Mouse (Mus musculus) erythroblast, adult 5-6 weeks (primary cell): ENCODE measurements around the gene Haus3. TPM values are rescaled to one million over a fixed set of nuclear protein-coding genes. Genes with fewer than 3 reads are reported as not detected.

Source experiments
- ATAC-seq: replicated peaks from 2 replicates; pipeline ENCODE4 v1.8.0; 2016; ENCODE audit warnings: moderate number of reproducible peaks, mild to moderate bottlenecking, moderate TSS enrichment, inconsistent platforms; ENCODE audit not compliant: poor library complexity, low FRiP score, severe bottlenecking
- total RNA-seq, 2 experiments: library from RNA; stranded (forward) in 1 of 2; stranded (reverse) in 1 of 2; fragments of 150-400 nt in 1 of 2; fragments of 200-764, 138-1000 nt in 1 of 2; gene quantifications; 2 replicates each; pipeline versions ENCODE4 v1.2.3 to v1.2.4; 2015 to 2017; ENCODE audit warnings: low replicate concordance in 2 of 2

Haus3 gene
- total RNA-seq, 2 experiments from 2014 or later: 44.4 to 45.2 TPM

DNA sequence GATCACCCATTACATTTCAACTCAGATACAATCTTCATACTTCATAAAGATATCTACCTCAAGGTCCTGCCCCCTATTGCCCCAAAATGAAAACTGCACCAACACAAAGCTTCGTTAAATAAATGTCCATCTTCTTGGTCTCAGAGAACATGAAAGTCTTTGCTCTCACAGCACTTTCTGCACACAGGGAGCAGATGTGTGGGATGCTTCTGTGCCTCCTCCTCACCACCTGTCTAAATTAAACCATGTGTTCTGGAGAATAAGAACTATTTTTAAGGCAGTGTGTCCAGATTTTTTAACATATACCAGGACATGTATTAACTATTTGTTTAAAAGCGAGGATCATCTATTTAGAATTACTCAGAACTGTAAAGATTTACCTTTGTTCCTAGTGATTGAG is 36.6 kb downstream of the Haus3 start:
- ATAC-seq: no peak

DNA sequence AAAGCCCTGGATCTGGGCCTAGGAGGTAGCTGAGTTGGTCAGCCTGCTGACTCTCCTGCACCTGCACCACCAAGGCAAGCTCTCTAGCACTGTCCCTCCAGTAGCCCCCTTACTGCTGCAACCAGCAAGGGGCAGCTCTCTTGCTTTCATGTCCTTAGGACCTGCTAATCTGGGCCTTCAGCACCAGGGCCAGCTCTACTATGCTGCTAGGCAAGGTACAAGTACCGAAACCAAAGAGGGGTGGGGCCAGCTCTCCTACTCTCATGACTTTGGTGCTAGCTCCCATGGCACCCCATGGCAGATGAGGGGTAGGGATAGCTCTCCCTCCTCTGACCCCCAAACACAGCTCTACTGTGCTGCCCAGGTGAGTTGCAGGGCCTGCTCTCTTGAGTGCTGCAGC is 45.2 kb downstream of the Haus3 start:
- no peak for ATAC-seq

DNA sequence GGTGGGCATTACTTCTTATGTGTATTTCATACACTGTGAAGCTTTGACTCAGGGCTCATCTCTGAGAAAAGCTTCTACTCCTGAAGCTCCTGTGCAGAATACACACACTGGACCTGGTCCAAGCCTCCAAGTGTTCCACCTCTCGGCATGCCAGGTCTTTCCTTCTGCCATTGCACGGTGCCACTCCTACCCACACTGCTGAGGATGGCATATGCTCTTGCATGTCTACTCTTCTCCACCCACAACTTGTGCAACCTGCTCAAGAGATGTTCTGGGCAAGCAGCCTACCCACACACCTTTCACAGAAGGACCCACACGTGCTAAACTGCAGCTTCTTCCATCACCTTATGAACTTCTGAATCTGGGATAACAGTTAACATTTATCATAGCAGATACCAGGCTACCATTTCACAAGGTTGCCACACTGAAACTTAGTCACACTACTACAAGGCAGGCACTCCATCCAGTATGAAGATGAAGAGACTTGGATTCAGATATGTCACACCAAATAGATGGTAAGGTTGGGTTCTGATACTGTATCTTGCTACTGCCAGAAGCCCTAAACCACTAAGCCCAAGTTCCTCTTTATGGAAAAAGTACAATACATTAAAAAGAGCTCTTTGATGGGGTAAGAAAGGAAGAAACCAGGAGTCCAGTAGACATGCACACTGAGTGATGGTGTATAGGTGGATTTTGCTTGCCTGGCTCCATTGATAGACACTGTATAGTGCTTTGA is 50.0 kb downstream of the Haus3 start:
- ATAC-seq: no peak

DNA sequence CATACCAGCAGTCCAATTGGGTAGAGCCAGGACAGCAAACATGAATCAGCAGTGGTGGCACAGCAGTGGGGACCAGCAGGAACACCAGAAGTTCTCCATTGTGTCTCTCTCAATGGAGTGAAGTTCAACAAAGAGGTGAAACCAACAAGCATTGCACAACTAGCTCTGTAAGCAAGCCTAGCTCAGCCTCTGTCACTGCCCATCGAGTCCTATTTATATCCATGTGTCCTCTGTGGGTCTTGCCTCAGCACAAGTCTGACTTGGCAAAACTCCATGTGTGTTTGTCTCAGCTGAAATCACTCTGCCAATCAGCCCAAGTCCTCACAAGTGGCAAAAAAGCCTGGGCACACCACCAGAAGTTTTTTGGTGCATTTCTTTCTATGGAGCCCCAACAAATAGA is 63.6 kb downstream of the Haus3 start:
- ATAC-seq: no peak

Other genes starting within 250 kb of the Haus3 start
- 11.9 and 14.6 TPM in 2 replicates for gene Nelfa, start 233.1 kb downstream of the Haus3 start, total RNA-seq (2015; ENCODE audit: low replicate concordance)
- gene Nelfa, start 233.1 kb downstream of the Haus3 start, total RNA-seq (2017; ENCODE audit: low replicate concordance): 6.1 and 13.0 TPM in 2 replicates
- gene Gm1673, start 186.1 kb downstream of the Haus3 start, total RNA-seq (2015; ENCODE audit: low replicate concordance): not detected in 2 replicates
- gene Gm1673, start 186.1 kb downstream of the Haus3 start, total RNA-seq (2017; ENCODE audit: low replicate concordance): 1.5 and 3.1 TPM in 2 replicates
- gene Nat8l, start 173.5 kb downstream of the Haus3 start, total RNA-seq (2015; ENCODE audit: low replicate concordance): 0.58 and 2.3 TPM in 2 replicates
- 0.42 and 0.68 TPM in 2 replicates for gene Nat8l, start 173.5 kb downstream of the Haus3 start, total RNA-seq (2017; ENCODE audit: low replicate concordance)
- 1.5 and 5.0 TPM in 2 replicates for gene Poln, start 79 bp downstream of the Haus3 start, total RNA-seq (2015; ENCODE audit: low replicate concordance)
- gene Poln, start 79 bp downstream of the Haus3 start, total RNA-seq (2017; ENCODE audit: low replicate concordance): 1.3 and 1.7 TPM in 2 replicates
- 7.7 and 10.6 TPM in 2 replicates for gene Mxd4, start 18.2 kb upstream of the Haus3 start, total RNA-seq (2015; ENCODE audit: low replicate concordance)
- gene Mxd4, start 18.2 kb upstream of the Haus3 start, total RNA-seq (2017; ENCODE audit: low replicate concordance): 3.8 and 5.4 TPM in 2 replicates
- gene Zfyve28, start 118.9 kb upstream of the Haus3 start, total RNA-seq (2015; ENCODE audit: low replicate concordance): not detected in 2 replicates
- 0.42 and 0.68 TPM in 2 replicates for gene Zfyve28, start 118.9 kb upstream of the Haus3 start, total RNA-seq (2017; ENCODE audit: low replicate concordance)
- not detected in 2 replicates for gene Cfap99, start 119.1 kb upstream of the Haus3 start, total RNA-seq (2015; ENCODE audit: low replicate concordance)
- not detected in 2 replicates for gene Cfap99, start 119.1 kb upstream of the Haus3 start, total RNA-seq (2017; ENCODE audit: low replicate concordance)
- gene Rnf4, start 166.8 kb upstream of the Haus3 start, total RNA-seq (2015; ENCODE audit: low replicate concordance): 32.8 and 33.4 TPM in 2 replicates
- gene Rnf4, start 166.8 kb upstream of the Haus3 start, total RNA-seq (2017; ENCODE audit: low replicate concordance): 38.6 and 38.8 TPM in 2 replicates
- 18.0 and 18.1 TPM in 2 replicates for gene Fam193a, start 200.4 kb upstream of the Haus3 start, total RNA-seq (2015; ENCODE audit: low replicate concordance)
- gene Fam193a, start 200.4 kb upstream of the Haus3 start, total RNA-seq (2017; ENCODE audit: low replicate concordance): 12.5 and 16.9 TPM in 2 replicates